Mouse (Mus musculus) forebrain, embryonic 10.5 days (tissue): ENCODE results near the gene Tnrc6a. TPM values are rescaled to one million over a fixed set of nuclear protein-coding genes. Genes with fewer than 3 reads are reported as not detected.

Experiments
- DNase-seq: peaks from one replicate; pipeline ENCODE4 v3.0.0-alpha.2; 2017; ENCODE audit warnings: low spot score; ENCODE audit errors: extremely low spot score
- H3K27ac ChIP-seq: fragments of 300-500 bp; sonication (generic); 2 replicates; pipeline ENCODE4 v1.5.1; 2016; ENCODE audit warnings: mild to moderate bottlenecking
- H3K27me3 ChIP-seq: fragments of 300-500 bp; sonication (generic); 2 replicates; pipeline ENCODE4 v1.6.1; 2016; ENCODE audit warnings: mild to moderate bottlenecking; ENCODE audit not compliant: poor library complexity, severe bottlenecking
- H3K36me3 ChIP-seq: fragments of 300-500 bp; sonication (generic); replicated peaks from 2 replicates; pipeline ENCODE4 v1.6.1; 2016; ENCODE audit warnings: mild to moderate bottlenecking, moderate library complexity
- H3K4me1 ChIP-seq: fragments of 300-500 bp; sonication (generic); 2 replicates; pipeline ENCODE4 v1.6.1; 2016
- H3K4me3 ChIP-seq: fragments of 300-500 bp; sonication (generic); 2 replicates; pipeline ENCODE4 v1.5.1; 2016; ENCODE audit warnings: mild to moderate bottlenecking, moderate library complexity
- H3K9me3 ChIP-seq: fragments of 300-500 bp; sonication (generic); 2 replicates; pipeline ENCODE4 v1.6.1; 2016; ENCODE audit warnings: mild to moderate bottlenecking, moderate library complexity
- WGBS: fragments of 180-500 bp; shearing (Covaris S2); methylation state at CpG from one replicate; pipeline ENCODE4 v1.1.7; 2016; 5-methylcytosine and 5-hydroxymethylcytosine counted together
- polyA plus RNA-seq: library from polyadenylated mRNA; unstranded; fragments of >200 nt; fragmentation: Nextera tagmentation; extraction: Ambion mirVana; gene quantifications from 2 replicates; pipeline ENCODE4 v1.2.1, GENCODE M21; 2016

The Tnrc6a gene
- polyA plus RNA-seq, 1 experiment from 2014 or later, result 52.8 TPM

- Histone ChIP-seq H3K4me1 (peaks cover 25% of the 10 kb centered on the region), H3K4me3 (no peak overlapping the region), H3K27me3 (no peaks in the 10 kb centered on the region), H3K9me3 (no peaks in the 10 kb centered on the region), H3K36me3 (peaks cover 58% of the 10 kb centered on the region), H3K27ac (no peak overlapping the region)
- DNase-seq, result no peak
- 54% methylated on average over 2 of the region's 2 CpGs for WGBS
Observed at GRCm38 (mm10) chr7:123130198-123130597, 6.5 kb downstream of the Tnrc6a start.

- peaks cover 62% of the 10 kb centered on the region for H3K36me3 ChIP-seq
- 75% methylated on average over 2 of the region's 2 CpGs for WGBS
Observed at GRCm38 (mm10) chr7:123132401-123132800, 8.7 kb downstream of the Tnrc6a start.

GRCm38 (mm10) chr7:123134876-123135275, 11.2 kb downstream of the Tnrc6a start:
- 57% methylated on average over 2 of the region's 2 CpGs for WGBS
- no peak overlapping the region for H3K4me3 ChIP-seq
- no peak for DNase-seq
- peaks cover 32% of the 10 kb centered on the region for H3K4me1 ChIP-seq
- H3K27me3 ChIP-seq, result no peaks in the 10 kb centered on the region
- H3K9me3 ChIP-seq, result no peaks in the 10 kb centered on the region
- H3K27ac ChIP-seq, result no peak overlapping the region
- H3K36me3 ChIP-seq, result peaks cover 63% of the 10 kb centered on the region

More at GRCm38 (mm10) chr7:123132401-123132800, 8.7 kb downstream of the Tnrc6a start:
- peaks cover 30% of the 10 kb centered on the region for H3K4me1 ChIP-seq
- no peaks in the 10 kb centered on the region for H3K27me3 ChIP-seq
- no peak overlapping the region for H3K27ac ChIP-seq
- no peak overlapping the region for H3K4me3 ChIP-seq
- no peaks in the 10 kb centered on the region for H3K9me3 ChIP-seq
- DNase-seq, result no peak

- Histone ChIP-seq H3K27me3 (no peaks in the 10 kb centered on the region), H3K4me1 (peaks cover 32% of the 10 kb centered on the region), H3K36me3 (peaks cover 68% of the 10 kb centered on the region), H3K4me3 (no peak overlapping the region), H3K9me3 (no peaks in the 10 kb centered on the region), H3K27ac (no peak overlapping the region)
- 85% methylated on average over 3 of the region's 3 CpGs for WGBS
- no peak for DNase-seq
Observed at GRCm38 (mm10) chr7:123135655-123136054, 12.0 kb downstream of the Tnrc6a start.

GRCm38 (mm10) chr7:123138001-123138400, 14.3 kb downstream of the Tnrc6a start:
- H3K27ac ChIP-seq, result no peak overlapping the region
- H3K4me1 ChIP-seq, result peaks cover 30% of the 10 kb centered on the region
- no peak for DNase-seq
- H3K36me3 ChIP-seq, result peaks cover 60% of the 10 kb centered on the region
- H3K27me3 ChIP-seq, result no peaks in the 10 kb centered on the region
- WGBS, result 90% methylated on average over 4 of the region's 4 CpGs
- no peaks in the 10 kb centered on the region for H3K9me3 ChIP-seq
- no peak overlapping the region for H3K4me3 ChIP-seq

GRCm38 (mm10) chr7:123146141-123146846, 22.6 kb downstream of the Tnrc6a start:
- 95% methylated on average over 10 of the region's 10 CpGs for WGBS
- H3K9me3 ChIP-seq, result no peaks in the 10 kb centered on the region
- H3K27me3 ChIP-seq, result no peaks in the 10 kb centered on the region
- H3K4me3 ChIP-seq, result no peak overlapping the region
- H3K4me1 ChIP-seq, result 0 out of 2 replicates have a peak, but pooled peaks cover 2% of the 10 kb centered on the region
- peaks cover 52% of the 10 kb centered on the region for H3K36me3 ChIP-seq
- no peak overlapping the region for H3K27ac ChIP-seq
- DNase-seq, result no peak

GRCm38 (mm10) chr7:123147787-123148186, 24.1 kb downstream of the Tnrc6a start:
- Histone ChIP-seq H3K27me3 (no peaks in the 10 kb centered on the region), H3K36me3 (peaks cover 55% of the 10 kb centered on the region), H3K4me1 (no peaks in the 10 kb centered on the region), H3K9me3 (no peaks in the 10 kb centered on the region), H3K27ac (no peak overlapping the region), H3K4me3 (no peak overlapping the region)
- WGBS, result 96% methylated on average over 2 of the region's 2 CpGs
- no peak for DNase-seq

GRCm38 (mm10) chr7:123148935-123149334, 25.2 kb downstream of the Tnrc6a start:
- 91% methylated on average over 9 of the region's 9 CpGs for WGBS
- no peak overlapping the region for H3K4me3 ChIP-seq
- no peaks in the 10 kb centered on the region for H3K27me3 ChIP-seq
- no peak for DNase-seq
- H3K36me3 ChIP-seq, result peaks cover 67% of the 10 kb centered on the region
- H3K27ac ChIP-seq, result no peak overlapping the region
- no peaks in the 10 kb centered on the region for H3K4me1 ChIP-seq
- no peaks in the 10 kb centered on the region for H3K9me3 ChIP-seq

GRCm38 (mm10) chr7:123162346-123162745, 38.7 kb downstream of the Tnrc6a start:
- no peaks in the 10 kb centered on the region for H3K9me3 ChIP-seq
- no peak overlapping the region for H3K4me3 ChIP-seq
- H3K27ac ChIP-seq, result no peak overlapping the region
- DNase-seq, result no peak
- H3K36me3 ChIP-seq, result peaks cover 85% of the 10 kb centered on the region
- no peaks in the 10 kb centered on the region for H3K27me3 ChIP-seq
- WGBS, result 93% methylated on average over 10 of the region's 10 CpGs
- H3K4me1 ChIP-seq, result no peaks in the 10 kb centered on the region

GRCm38 (mm10) chr7:123167436-123167835, 43.8 kb downstream of the Tnrc6a start:
- no peaks in the 10 kb centered on the region for H3K9me3 ChIP-seq
- no peak for DNase-seq
- 97% methylated on average over 2 of the region's 2 CpGs for WGBS
- no peaks in the 10 kb centered on the region for H3K27me3 ChIP-seq
- H3K4me3 ChIP-seq, result no peak overlapping the region
- H3K27ac ChIP-seq, result no peak overlapping the region
- H3K36me3 ChIP-seq, result peaks cover 100% of the 10 kb centered on the region
- H3K4me1 ChIP-seq, result no peaks in the 10 kb centered on the region

GRCm38 (mm10) chr7:123169618-123170017, 45.9 kb downstream of the Tnrc6a start:
- no peak overlapping the region for H3K27ac ChIP-seq
- peaks cover 100% of the 10 kb centered on the region for H3K36me3 ChIP-seq
- WGBS, result 96% methylated on average over 2 of the region's 2 CpGs
- no peaks in the 10 kb centered on the region for H3K4me1 ChIP-seq
- DNase-seq, result no peak
- no peaks in the 10 kb centered on the region for H3K27me3 ChIP-seq
- no peak overlapping the region for H3K4me3 ChIP-seq
- no peaks in the 10 kb centered on the region for H3K9me3 ChIP-seq

- peaks cover 99% of the 10 kb centered on the region for H3K36me3 ChIP-seq
- 94% methylated on average over 5 of the region's 5 CpGs for WGBS
- no peak for DNase-seq
- no peaks in the 10 kb centered on the region for H3K9me3 ChIP-seq
- no peaks in the 10 kb centered on the region for H3K4me1 ChIP-seq
- no peak overlapping the region for H3K4me3 ChIP-seq
- H3K27me3 ChIP-seq, result no peaks in the 10 kb centered on the region
- H3K27ac ChIP-seq, result no peak overlapping the region
Observed at GRCm38 (mm10) chr7:123172101-123172500, 48.4 kb downstream of the Tnrc6a start.

- H3K27ac ChIP-seq, result no peak overlapping the region
- DNase-seq, result no peak
- H3K4me1 ChIP-seq, result no peaks in the 10 kb centered on the region
- no peaks in the 10 kb centered on the region for H3K27me3 ChIP-seq
- H3K4me3 ChIP-seq, result no peak overlapping the region
- peaks cover 99% of the 10 kb centered on the region for H3K36me3 ChIP-seq
- no peaks in the 10 kb centered on the region for H3K9me3 ChIP-seq
Observed at GRCm38 (mm10) chr7:123177215-123177614, 53.5 kb downstream of the Tnrc6a start.
